Mouse (Mus musculus) stomach, postnatal 0 days (tissue): ENCODE data around the gene Igf2bp2.

Experiments
- CTCF ChIP-seq: IDR thresholded peaks from 2 replicates; pipeline ENCODE4 v1.5.1; 2016; ENCODE audit warnings: antibody characterized with exemption, low read depth, mild to moderate bottlenecking, moderate library complexity
- EP300 ChIP-seq: optimal IDR thresholded peaks from 2 replicates; pipeline ENCODE3; 2016; ENCODE audit warnings: antibody characterized with exemption

- TF ChIP-seq EP300: no peak
- no peak; the same call in none of the 2 replicates for TF ChIP-seq CTCF
These were observed 57.0 kb downstream of the Igf2bp2 start for GRCm38 (mm10) chr16:22106012-22106584.
